Mouse (Mus musculus) lung, postnatal 36 days (tissue): ENCODE measurements at regions not wholly inside any gene's neighbourhood (a gene's known extent, or its start where the extent isn't known, plus 50 kb on each side); places are given as distances from the start of the nearest gene placed in this dataset.

ENCODE experiments used
- DNase-seq: peaks from one replicate; pipeline ENCODE4 v3.0.0; 2022; ENCODE audit warnings: mixed read lengths

DNA sequence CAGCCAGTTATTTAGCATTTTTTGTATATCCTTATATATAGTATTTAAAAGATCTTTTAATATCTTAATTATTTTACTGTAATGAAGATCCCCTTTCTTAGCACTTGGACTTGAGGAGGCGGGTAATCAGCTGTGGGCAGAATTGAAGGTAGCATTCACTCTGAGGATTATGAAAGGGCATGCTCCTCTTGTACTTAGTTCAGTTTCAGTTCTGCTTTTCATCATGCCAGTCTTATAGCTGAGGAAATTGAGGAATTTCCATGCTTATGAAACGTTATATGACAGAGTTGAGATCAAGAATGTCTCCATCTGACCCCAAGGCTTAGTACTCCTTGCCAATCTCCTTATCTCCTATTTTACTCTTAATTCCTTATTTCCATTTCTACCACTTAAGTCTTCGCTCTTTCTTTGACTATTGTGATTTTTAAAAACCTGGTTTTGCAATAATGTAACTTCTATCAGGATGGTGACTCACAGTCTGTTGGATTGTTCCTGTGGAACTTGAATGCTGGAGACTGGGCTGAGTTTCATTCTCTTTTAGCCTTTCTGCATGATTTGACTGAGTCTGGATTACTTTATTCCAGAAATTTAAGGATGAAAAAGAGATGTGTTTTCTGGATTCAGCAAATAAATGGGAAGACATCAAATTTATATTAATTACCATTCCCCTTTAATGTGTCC lies 133.6 kb downstream of the Papss1 start:
- DNase-seq: peak; percentile 22

DNA sequence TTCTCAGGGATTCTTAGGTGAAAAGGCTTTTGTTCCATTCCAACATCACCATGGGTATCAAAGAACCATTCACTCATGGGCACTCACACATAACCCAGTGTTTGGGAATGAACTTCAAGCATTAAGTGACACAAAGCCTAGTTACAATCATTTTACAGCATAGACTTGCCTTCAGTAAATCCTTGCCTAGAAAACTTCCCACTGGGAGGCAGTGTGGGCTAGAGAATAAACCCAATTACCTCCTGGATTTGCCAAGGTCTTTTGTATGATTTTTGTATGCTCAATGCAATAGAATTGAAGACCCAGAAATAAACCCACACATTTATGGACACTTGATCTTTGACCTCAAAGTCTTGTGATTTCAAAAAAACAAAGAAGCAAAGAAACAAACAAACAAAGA lies 138.6 kb downstream of the Papss1 start:
- DNase-seq: peak; percentile 45

DNA sequence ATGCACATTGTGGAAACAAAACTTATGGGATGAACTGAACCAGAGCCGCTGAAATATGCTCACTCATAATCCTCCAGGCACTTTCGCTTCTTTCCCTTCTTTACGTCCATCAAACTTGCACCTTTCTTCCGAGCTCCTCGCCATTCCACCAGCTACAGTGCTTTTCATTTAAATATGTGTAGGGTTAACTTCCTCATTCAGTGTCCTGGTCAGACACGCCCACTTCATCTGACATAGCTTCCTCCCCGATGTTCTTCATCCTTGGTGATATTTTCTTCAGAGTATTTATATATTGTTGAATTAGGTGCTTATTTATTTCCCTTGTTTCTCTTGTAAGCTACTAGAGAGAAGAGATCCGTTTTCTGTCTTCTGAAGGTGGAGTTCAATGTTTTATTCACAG lies 149.0 kb downstream of the Papss1 start:
- no peak for DNase-seq

DNA sequence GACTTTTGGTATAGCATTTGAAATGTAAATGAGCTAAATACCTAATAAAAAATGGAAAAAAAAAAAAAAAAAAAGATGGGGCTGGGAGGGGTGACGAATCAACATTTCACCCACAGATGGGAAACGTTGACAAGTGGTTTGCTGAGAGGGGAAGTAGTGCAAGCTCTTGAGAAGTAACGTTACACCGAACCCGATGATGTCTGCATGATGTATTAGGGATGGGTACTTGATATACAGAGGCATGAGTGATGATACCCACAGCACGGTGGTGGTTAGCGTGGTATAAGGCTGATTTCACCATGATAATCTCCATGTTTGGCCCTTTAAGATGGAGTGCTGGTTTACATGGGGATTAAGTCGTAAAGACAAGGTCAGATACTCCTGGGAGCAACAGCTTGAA lies 154.2 kb downstream of the Papss1 start:
- DNase-seq: no peak

DNA sequence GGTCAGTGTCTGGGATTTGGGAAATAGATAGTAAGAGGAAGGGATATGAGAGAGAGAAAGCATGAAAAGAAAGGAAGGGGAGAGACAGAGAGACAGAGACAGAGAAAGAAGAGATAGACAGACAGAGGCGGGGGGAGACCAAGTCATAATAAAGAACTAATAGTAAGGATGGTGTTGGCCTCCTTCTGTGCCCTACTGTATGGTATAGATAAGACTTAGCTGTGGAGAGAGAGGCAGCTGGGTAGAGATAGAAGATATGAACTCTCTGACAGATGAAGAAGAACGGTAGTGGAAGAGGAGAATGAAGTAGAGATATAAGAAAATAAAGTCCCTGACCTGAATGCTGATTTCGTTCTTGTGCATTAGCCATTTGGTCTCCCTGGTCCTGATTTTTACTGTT lies 164.1 kb downstream of the Papss1 start:
- no peak for DNase-seq

DNA sequence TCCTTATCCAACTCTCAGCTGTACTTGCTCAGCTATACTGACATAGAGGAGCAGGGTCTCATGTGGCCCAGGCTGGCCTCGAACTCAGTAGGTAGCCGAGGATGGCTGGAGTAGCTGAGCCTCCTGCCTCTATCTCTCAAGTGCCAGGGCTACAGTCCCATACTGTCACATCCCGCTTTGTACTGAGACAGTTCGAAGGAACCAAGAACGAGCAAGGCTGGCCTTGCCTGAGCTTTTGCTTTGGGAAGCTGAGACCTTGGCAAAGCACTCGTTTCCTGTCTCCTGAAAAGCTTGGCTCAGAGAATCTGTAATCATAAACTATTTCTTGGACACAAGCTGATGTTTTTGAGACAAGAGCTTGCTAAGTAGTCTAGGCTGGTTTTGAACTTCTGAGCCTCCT lies 169.7 kb downstream of the Papss1 start:
- peak; percentile 49 for DNase-seq

DNA sequence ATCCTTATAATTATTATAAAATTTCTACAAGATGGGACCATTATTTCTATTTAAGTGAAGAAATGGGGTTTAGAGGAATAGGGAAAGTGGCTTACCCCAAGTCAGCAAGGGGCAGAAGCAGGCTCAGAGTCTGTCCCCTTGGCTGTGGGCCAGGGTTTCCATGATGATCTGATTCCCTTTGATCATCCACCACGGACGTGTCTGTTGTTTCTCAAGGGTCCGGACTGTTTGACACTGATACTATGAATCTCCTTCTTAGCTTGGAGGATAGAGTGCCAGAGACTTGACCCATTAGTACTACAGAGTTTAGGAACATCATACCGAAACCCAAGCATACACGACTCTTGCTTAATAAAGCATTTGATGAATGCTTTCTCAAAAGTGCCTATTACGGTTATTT lies 172.9 kb downstream of the Papss1 start:
- DNase-seq: no peak

DNA sequence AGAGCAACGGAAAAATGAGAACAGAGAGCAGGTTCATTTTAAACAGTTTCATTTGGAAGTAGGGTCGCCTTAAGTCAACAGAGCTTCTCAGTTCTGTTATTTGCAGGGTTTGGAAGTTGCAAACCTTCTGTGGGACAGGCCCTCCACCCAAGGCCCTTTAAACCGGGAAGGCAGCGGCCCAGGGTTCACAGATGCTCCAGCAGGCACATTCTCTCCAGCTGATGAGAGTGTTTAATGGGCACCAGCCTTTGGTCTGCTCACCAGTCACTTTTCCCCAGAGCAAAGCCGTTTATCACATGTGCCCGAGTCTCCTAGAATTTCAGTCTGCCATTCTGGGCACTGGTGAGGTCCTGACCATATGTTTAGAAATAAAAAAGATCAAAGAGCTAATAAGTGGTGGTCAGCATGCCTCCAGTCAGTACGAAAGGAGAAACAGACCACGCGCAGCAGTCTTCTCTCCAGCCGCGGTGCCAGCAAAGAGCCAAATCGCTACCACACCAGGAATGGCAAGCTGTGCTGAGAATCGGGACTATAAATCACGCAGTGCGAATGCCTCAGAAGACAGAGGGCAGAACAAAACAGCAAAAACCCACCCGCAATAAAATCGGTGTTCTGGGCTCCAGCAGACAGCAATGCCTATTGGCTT lies 173.5 kb downstream of the Papss1 start:
- no peak for DNase-seq

DNA sequence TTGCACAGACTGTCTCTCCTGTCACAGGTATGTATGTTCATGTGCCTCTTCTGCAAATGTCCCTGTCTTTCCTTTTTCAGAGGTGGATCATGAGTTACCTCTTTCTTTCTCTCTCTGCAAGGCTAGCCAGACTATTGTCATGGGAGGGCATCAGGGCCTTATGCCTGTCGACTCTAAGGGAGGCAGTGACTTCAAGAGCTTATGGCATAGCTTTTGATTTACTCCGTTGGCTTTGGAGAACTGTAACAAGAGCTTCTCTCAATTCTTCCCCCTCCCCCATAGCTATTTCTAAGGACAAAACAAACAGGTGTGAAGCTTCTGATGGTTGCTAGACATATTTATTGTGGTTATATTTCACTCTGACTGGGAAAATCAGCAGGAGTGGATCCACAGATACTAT lies 191.0 kb downstream of the Papss1 start:
- DNase-seq: no peak

DNA sequence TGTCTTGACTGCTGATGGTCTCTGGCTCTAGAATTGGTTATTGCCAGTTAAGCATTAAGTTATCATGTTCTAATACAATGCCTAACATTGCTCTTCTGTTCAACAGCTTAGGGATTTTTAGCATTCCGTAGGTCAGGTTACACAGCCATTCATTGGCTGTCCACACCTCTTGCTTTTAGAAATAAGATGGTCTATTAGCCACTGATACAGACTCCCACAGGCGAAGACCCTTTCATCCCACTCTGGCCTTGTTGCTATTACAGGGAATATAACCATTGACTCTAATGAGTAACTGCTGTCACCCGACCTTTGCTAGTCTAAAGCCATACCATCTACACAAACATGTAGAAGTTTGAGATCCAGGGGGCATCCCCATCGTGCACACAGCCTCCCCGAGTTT lies 191.6 kb downstream of the Papss1 start:
- no peak for DNase-seq

DNA sequence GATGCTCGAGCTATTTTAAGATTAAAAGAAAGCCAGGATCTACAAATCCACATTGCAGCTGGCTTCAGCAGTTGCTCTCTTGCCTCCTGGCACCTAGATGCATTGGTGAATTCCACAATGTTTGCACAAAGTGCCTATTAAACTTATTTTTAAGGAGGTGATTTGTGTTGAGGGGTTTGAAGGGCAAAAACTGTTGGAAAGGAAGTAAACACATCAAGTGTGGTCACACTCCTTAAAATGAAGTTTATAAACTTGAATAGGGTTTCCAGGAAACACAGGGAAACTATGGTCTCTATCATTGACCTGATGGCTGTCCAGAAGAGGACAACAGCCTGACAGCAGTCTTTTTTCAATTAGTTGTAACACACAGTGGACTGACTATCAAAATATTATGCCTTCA lies 205.4 kb downstream of the Papss1 start:
- no peak for DNase-seq

DNA sequence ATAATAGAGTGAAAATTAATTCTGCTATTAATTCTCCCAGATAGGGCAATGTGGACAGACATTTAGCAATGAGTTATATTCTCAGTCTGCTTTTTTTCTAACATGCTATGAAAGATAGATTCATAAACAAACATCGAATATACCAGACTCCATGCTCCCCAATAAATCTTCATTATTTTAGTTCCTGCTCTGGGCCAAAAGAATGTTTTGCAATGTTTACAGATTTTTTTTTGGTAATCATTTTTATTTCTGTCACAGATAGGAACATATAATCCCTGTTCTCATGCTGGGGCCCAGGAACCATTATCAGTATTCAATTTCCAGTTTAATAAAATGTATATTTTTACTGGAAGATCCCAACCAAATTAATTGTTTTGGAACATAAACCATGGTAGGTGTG lies 205.9 kb downstream of the Papss1 start:
- DNase-seq: no peak

DNA sequence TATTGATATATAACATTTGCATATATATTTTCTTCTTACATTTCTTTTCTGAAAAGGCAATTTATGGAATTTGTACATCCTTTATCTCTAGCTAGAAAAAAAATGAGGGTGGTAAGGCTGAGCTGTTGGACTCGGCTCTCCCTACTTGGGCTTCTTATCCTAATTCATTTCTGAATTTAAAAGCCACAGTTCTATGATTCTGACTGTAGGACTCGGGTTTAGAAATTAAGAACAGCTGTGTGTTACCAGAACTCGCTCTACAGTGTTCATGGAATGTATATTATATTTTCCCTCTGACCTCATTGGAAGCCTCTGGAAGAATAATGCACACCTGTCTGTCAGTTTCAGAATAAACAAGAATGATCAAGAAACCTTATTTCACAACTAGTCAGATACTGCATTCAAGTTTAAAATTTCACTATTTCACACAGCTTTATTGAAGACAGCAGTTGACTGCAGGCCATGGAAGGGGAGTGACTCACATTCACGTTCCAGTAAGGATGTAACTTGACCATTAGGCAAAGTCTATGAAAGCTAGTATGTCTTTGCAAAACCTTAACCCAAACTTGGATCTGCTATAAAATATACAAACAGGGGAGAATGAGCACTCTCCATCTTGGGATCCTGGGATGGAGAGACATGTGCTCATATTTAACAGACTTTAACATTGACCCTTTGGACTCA lies 207.4 kb downstream of the Papss1 start:
- DNase-seq: no peak

DNA sequence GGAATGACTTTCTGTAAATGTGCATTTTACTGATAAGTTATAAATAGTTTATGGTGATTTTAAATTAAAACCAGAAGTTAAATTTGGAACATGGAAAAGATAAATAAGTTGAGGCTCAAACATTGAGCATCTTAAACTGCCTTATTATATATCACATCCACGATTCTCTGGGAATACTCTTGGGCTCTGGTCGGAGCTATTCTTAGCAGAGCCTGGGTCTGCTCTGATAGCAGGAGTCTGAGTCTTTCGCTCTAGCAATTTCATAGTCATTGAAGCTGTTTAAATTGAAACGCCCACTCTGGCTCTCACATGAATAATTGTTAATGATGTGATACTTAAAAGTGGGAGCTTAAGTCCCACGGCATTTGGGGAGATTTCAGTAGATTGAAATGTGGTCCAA lies 208.0 kb downstream of the Papss1 start:
- DNase-seq: no peak

DNA sequence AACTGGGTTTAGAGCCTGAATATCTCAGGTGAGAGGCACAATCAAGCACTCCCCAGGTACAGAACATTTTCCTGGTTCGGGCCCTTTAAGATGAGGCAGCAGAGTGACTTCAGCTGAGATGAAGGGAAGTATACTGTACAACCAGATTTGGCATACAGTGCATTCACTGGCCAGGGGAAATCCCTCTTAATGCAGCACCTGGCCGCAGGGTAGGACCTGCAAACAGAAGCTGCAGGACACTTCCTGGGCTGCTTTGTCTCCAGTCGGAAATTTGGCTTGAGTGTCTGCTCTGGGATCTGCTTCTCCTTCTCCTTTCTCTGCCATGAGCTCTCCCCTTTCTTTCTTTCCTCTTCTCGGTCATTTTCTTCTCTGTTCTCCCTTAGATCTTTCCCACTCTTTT lies 210.9 kb downstream of the Papss1 start:
- DNase-seq: no peak

DNA sequence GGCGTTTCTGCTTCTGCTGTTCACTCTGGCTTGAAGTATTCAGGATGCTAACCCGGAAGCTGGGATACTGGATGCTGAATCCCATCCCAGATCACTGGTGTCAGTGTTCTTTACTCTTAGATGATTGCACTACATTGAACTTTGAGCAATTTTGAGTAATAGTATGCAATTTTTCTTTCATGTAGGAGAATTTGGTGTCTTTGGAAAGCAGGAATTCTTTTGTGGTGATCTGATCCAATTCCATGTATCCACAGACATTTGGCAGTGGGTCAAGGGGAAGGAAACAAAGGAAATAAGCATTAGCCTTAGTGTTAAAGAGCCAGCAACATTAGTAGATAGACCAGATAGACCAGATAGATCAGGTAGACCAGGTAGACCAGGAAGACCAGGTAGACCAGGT lies 212.1 kb downstream of the Papss1 start:
- DNase-seq: no peak

DNA sequence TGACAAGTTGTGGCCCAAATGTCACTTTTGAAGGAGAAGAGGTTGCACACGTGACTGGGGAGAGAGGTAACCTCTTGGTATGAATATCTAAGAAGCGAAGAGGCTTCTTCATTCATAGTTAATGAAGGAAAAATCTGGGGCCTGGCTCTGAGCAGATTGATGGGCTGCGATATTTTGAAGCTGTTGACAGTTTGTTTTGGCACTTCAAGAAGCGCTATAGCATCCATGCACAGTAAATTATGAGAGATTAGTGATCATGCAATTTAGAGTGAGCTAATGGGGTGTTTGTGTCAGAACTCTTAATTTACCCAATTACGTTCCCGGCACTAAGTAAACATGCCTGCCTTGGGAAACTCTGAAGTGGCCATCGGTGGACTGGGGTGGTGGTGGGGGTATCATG lies 215.2 kb downstream of the Papss1 start:
- no peak for DNase-seq

DNA sequence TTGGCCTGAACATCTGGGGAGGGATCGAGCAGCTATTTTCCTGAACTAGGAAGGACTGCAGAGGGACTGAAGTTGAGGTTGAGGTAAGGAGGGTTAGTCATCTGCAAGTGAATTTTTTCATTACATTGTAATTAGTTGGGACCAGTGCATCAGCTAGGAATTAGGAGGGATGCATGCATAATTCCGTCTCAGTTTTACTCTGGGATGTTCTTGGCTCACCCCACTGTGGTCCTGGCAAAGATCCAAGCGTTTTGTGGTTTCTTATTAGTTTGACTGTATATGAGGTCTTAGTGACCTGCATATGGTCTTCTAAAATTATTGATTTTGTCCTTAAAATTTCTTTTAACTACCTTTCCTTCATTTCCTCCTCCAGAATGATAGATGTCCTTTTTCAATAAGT lies 221.0 kb downstream of the Papss1 start:
- DNase-seq: no peak

DNA sequence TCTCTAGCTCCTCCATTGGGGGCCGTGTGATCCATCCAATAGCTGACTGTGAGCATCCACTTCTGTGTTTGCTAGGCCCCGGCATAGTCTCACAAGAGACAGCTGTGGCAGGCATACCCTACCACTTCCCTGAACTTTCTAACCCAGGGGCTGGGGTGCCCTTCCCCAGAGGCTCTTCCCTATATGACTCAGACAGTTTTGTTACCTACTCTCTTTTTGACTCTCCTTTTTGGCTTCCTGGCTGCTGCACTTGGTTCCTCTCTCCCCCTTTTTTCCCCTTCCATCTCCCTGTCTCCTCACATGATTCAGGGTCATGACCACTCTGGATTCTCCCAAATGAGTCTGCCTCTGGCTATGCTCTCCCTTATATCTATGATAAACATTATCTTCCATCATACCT lies 223.8 kb downstream of the Papss1 start:
- DNase-seq: no peak

DNA sequence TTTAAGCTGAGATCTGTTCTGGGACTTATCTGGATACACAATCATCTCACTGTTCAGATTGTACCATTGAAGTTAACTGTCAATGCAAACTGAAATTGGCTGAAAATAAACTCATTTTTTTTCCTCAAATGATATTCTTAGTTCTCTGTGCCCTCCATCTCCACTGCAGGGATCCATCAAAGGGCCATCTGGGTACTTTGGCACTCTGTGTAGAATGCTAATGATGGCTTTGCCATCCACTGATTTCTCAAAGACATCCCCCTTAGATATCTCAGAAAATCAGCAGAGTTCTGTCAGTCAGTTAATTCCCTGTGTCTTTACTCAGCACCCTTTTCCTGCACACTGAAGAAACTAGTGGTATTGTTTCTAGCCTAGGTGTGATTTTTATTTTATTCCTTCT lies 224.6 kb downstream of the Papss1 start:
- DNase-seq: no peak

DNA sequence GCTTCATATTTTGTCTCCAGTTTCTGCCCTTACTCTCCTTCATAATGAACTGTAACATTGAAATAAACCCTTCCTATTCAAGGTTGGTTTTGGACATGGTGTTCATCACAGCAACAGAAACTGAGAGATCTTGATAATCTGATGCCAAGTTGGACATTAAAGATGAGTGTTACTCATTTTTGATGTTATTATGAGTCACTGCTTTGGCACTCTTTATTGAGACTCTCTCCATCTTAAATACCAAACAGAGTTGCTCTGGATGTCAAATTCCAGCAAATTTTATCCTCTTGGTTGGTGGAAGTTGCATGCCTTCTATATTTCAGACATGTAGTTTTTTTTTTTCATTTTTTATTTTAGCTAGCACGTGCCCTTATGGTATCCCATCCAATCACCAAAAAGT lies 229.5 kb downstream of the Papss1 start:
- DNase-seq: no peak

DNA sequence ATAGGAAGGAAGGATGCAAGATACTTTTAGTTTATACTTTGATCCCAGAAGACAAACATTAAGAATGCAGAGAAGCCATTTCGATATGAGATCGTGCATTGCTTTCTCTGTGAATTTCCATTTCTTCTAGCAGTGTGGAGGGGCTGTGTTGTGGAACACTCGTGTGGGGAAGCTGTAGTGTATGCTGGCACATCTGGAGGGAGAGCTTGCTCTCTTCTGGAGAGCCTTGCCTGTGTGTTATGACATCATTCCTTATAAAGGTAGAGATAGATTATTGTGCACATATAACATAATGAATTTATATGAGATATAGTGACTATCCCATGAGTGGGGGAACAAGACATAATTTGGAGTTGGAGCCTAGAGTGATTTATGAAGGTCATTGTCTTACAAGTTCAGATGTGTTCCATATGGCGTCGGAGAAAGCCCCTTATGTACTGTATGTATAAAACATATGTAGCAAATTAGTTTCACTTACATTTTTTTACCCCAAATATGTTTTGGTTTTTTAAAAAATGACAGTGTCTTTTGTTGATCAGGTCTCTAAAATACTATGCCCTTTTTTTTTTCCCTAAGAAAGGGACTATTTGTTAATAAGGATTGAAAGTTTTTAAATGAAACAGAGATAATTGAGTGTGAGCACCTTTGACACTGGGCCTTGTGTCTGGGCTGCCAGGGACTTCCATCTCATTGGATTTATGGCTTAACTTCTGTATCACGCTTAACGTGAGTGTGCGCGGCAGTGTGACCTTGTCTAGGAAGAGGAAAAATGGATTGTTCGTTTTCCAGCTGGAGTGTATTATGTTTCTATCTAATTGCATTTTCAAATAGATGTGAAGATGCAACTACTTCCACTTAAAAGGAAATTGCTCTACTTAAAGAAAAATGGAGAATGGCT lies 230.8 kb downstream of the Papss1 start:
- no peak for DNase-seq

DNA sequence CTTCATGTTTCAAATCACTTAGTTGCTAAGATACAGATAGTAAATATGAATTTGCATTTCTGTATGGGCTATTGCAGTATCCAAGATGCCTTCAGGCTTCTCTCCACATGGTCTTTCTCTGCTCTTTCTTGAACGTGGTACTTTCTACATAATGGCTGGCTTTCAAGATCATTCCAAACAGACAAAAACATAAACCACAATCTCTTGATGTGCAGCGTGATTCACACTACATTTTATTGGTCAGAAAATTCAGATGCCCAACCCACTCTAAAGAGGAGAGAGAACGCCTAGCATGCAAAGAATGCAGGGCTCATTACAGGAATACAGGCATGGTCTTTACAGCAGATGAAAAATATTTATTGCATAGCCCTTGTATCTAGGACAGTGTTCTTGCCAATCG lies 235.2 kb downstream of the Papss1 start:
- DNase-seq: no peak

DNA sequence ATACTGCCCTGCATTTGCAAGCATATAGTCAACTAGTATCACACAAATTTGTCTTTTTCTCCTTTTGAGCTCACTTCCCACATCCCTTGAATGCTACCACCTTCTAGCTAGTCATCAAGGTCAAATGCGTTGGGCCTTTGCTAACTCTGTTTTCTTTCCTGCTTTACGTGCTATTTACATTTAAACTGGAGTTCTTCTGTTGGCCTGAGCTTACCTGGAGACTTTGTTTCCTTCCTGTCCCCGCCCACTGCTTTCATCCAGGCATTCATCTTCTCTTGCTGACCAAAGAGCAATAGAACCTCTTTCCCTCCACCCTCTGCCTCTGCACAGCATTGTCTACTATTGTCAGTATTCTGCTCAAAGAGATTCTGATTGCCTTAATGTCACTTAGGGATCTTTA lies 237.0 kb downstream of the Papss1 start:
- no peak for DNase-seq
